Mouse (Mus musculus): ENCODE measurements around the gene Egr2.

Gene Egr2

DNA sequence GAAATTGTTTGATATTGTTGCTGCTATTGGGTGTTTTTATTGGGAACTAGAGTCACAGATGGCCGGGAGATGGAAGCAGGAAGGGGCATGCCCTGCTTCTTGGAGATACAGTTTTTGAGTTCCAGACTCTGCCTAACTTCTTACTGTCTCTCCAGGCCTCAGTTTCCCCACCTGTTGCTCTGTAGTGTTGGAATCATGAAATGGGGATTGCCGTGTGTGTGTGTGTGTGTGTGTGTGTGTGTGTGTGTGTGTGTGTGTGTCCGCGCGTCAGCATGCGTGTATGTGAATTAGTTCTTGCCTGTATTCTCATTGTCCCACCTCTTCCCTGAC, 4.1 kb downstream of the Egr2 start:
- DNase-seq = no peak

DNA sequence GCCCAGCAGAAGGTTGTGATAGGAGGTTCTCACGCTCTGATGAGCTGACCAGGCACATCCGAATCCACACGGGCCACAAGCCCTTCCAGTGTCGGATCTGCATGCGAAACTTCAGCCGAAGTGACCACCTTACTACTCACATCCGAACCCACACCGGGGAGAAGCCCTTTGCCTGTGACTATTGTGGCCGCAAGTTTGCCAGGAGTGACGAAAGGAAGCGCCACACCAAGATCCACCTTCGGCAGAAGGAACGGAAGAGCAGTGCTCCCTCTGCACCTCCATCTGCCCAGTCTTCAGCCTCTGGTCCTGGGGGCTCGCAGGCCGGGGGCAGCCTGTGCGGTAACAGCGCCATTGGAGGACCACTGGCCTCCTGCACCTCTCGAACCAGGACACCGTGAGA, 5.3 kb downstream of the Egr2 start:
- DNase-seq = no peak

DNA sequence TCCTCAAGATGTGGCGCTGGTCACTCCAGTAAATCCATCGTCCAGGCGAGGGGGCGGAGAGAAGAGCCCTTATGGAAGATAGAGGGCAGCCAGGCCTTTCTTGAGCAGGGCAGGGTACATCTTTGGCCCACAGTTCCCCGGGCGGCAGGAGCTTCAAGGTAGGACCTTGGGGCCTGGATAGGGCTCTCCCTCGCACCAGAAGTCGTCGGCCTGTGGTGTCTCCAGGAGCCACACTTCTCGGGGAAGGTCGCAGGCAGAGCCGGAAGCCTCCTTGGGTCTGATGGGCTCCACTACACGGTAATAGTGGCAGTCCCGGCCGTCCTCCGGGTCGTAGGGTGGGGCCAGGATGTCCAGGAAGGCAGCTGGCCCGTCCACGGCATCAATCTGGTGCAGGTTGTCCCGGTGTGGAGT, 12.6 kb downstream of the Egr2 start:
- no peak for DNase-seq

DNA sequence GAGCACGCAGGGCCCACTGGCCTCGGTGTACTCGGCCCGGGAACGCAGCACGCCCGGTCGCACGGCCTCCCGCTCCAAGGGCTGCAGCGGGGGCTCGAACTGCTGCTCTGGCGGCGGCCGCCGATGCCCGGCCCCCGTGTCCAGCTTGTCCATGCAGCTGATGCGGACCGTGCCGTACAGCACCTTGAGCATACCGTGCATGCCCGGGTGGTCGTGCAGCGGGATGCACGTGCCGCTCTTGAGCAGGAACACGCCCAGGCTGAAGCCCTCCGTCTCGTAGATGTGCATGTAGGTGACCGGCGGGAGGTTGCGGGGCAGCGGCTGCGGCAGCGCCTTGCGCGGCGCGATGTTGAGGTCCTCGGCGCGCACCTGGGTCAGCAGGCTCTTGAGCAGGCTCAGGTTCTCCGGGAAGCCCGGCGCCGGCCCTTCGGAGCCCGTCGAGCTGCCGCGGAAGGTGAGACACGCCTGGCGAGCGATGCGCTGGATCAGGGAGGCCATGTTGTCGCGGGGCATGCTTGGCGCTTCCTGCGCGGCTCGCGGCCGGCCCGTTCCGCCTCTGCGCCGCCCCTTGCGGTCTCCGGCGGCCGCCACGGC, 13.1 kb downstream of the Egr2 start:
- DNase-seq = peak; percentile 62

DNA sequence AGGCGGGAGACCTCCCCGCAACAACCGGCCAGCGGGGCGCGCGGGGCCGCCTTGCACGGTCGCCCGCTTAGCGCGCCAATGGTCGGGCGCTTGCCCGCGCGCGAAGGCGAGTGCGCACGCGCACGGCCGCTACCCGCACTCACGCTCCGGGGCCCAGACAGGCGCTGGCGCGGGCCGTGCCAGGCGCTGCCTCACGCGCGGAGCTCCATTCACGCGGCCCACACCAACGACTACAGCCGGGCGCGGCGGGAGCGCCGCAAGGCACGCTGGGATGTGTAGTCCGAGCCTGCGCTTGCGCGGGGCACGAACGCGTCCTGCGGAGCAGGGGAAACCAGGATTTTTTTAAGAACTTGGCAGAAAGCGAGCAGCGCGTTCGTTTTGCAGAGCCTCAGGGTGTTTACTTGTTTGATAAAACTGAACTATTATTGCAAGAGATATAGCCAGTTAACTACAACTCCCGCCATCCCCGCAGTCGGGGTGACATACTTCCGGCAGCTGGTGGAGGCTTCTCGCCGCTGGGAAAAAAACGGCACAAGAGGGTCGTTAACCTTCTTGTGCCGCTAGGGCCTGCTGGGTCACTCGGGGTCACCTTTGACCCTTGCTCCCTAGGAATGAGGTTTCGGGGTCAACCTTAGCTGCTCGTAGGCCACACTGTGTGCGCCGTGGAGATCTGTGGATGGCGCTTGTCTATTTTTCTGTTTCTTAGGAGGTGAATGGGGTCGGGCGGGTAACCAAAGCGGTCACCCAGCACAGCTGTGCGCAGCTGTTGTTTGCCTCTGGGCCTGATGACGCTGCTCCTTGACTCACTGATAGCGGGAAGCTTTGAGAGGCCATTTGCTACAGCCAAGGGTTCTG, 13.8 kb downstream of the Egr2 start, which contains the start of gene Ado:
Gene Ado, minus strand, starts transcription at position 79 of the 855 bp plus-strand sequence.
- peak; percentile 93 for DNase-seq

DNA sequence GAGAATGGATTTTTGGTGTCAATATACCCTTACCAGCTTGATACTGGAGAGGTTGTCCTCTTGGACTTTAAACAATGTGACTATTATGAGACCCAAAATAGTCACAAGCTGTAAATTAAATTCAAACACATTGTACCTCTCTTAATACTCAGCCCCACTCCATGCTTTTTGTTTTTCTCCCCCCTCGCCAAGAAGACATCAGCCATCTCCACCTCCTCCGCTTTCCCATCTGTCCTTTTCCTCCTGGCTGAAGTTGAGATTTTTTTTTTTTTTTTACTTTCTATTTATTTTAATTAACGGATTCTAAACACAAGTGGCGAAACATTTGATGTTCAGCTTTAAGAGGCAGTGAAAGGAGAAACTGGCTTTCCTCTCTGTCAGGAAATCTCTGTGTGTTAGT, 22.8 kb downstream of the Egr2 start:
- no peak for DNase-seq

DNA sequence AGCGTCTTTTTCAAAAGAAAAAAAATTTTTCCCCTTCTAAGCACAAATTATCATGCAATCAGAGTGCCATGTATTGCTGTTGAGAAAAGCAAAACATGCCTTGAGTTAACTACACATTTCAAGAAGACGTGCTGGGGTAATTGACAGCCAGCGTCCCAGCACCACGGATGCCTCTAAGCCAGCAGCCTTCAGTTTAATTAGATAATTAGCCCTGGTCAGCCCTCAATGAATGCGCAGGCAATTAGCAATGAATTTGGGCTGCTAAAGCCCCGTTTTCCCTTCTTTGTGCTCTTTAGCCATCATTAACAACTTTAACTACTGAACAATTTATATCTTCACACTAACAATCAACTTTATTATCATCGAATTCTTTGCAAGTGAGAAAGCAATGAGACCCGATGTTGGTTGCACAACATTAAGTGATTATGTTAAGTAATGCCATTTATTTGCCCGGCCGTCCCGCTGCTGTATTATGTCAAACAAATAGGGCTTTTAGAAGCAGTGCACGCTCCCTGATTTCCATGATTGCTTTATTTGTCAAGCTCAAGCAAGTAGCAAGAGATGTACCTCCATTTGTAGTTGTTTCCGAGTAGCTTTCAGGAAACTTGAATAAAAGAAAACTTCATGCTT, 24.6 kb downstream of the Egr2 start:
- DNase-seq = no peak

DNA sequence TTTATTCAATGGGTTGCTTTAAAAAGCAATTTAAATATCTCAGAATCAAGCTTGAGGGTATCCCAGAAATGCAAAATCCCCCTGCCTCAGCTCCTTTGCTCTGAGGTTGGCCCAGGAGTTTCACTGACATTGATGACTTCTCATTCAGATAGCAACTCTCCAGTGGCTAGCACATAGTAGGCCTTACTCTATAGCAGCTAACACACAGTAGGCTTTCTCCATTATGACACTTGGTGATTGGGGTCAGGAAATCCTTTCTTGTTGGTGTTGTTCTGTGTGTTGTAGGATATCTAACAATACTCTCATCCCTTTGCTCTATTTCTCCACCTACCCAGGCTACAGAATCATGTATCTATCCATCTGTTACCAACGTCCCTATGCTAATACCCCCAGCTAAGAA, 25.9 kb downstream of the Egr2 start:
- DNase-seq = no peak

DNA sequence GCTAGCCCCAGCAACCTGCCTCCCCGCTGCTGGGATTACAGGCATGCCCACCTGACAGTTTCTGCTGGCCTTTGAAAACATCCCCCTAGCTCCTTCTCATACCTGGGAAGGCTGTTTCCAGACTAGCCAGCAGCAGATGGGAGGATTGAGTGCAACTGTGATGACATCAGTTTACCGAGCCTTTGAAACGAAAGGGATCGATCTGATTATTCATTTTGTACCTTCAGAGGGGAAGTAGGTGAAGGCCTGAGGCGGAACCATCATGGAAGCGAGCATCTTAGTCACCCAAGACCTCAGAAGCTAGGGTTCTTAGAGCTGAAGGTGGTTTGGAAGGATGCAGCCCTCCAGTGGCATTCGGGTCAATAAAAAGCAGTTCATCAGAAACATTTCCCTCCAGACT, 29.2 kb downstream of the Egr2 start:
- no peak for DNase-seq

DNA sequence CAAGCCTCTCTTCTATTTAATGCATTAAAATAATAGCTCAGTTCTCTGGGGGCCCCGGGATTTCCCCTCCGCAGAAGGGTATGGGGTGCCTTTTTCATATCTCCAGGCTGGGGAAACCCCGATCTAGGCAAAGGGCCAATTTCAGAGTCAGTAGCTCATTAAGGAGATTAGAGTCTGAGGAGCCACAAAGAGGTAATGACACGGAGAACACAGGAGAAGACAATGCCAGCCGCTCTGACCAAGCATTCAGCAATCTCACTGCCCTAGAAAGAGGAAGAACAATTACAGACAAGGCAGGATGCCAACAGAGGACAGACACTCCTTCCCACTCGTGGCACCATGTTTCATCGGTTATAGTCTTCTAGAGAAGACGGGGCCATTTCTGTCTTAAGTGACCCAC, 30.8 kb downstream of the Egr2 start:
- no peak for DNase-seq

DNA sequence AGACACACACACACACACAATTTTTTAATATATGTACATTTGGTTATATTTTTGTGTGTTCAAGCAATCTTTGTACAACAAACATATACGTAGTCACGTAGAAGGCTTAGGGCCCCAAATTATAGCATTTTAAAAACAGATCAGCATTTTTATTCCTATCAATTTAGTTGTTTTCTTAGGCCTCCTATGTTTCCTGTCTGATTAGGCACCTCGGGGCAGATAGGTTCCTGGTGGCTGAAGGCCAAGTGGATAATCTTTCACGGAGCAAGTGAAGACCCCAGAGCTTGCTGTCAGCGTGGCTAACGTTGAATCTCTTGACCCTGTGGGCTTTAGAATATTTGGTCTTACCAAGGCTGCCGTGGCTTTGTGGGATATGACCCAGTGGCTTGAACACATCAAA, 34.3 kb downstream of the Egr2 start:
- DNase-seq = no peak

DNA sequence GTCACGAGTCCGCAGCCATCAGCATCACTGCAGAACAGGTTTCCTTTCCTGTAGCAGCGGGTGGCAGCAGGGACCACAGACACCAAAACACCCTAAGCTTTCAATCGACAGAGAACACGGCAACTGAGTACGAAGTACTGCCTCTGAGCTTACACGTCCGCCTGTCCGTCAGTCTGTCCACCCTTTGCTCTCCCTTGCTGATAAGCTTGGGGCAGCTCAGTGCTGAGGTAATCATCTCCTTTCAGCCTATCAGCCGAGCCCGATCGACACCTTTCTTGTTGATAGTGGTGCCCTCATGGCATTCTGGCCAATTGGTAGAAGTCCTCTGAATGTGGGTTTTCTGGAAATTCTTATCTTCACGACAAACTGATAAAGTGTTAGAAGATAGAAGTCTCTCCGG, 36.2 kb downstream of the Egr2 start:
- DNase-seq = no peak

DNA sequence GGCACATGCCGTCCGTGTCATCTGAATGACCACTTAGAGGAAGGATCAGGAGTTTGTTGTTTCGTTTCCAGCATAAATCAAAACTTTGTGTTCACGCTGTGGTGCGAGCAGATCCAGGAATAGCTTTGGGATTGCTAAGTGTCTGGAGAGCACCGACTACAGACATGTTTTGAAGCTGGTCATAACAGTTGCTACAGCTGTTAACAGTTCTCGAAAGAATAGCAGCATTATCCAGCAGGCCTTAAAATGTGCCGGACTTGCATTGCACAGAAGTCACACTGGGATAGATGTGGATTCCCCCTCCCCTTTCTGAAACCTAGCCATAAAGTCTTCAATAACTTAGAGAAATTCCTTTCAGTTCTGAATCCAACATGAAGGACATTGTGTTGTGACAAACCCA, 38.0 kb downstream of the Egr2 start:
- no peak for DNase-seq

DNA sequence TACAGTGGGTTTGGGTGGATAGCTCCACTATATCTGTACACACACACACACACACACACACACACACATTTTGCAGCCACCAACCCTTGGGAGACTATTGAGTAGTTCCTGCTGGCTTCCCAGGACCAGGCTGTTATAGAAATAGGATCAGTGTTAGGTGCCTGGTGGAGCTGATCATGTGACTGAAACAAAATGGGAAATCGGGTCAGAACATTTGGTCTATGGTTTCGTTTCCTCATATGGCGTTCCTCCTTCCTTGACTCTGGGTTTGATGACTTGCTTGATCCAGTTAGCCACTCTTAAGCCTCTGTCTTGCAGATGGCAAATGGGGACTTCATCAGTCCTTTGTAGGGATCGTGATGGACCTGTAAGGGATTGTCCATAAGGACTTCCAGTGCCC, 44.6 kb downstream of the Egr2 start:
- DNase-seq = no peak

DNA sequence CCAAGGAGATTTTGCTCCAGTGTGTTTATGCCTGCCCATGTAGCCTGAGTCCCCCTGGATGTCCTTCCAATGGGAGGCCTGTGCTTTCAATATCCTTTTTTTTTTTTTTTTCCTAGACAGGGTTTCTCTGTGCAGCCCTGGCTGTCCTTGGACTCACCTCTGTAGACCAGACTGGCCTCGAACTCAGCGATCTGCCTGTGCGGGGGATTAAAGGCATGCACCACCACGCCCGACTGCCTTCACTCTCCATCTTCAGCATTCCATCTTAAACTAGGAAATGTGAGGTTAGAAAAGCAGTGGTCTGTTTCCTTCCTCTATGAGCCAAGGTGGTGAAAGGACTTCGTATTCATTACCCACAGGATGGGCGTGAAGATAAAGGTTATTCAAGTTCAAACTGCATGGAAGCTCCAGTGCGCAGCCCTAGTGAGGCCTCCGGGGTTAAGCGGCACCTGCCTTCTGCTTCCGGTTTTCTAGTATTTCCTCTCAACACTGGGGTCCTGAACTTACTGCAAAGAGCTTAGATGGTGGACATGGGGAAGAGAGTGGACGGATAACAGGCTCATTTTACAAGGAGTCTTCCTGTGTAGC, 46.5 kb downstream of the Egr2 start:
- DNase-seq = no peak

DNA sequence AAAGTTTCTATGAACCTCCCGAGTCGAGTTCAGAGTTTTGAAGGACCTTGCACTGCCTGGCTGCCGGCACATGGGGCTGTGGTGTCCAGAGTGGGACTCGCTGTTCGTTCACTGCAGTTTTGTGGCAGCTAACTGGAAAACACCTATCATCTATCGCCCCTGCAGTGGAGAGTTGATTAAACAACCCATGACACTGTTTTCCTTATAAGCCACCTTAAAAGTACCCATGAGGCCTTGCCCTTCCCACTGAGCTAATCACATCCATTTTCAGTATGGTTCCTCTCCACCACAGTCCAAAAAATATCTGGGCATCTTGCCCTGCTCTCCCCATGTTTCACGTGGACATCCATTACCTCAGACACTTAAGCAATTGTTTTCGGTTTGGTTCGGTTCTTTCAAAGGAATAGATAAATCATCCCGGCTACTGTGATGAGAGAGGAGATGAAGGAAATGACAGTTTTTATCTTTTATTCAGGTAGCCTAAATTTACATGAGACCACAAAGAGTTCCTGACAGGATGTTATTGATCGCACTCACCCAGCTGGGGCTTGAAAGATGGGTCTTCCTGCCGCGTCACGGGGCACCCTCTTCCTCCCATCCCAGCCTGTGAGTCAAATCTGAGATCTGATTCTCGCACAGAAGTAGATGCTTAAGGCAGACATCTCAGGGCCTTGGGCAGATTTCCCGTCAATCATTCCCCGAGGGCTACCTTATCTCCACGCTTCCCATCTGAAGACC, 50.8 kb downstream of the Egr2 start:
- no peak for DNase-seq
